Mouse (Mus musculus): ENCODE results near the gene Chrna9. TPM values are rescaled to one million over a fixed set of nuclear protein-coding genes. Genes with fewer than 3 reads are reported as not detected.

The Chrna9 gene
- not detected for total RNA-seq (2021)

DNA sequence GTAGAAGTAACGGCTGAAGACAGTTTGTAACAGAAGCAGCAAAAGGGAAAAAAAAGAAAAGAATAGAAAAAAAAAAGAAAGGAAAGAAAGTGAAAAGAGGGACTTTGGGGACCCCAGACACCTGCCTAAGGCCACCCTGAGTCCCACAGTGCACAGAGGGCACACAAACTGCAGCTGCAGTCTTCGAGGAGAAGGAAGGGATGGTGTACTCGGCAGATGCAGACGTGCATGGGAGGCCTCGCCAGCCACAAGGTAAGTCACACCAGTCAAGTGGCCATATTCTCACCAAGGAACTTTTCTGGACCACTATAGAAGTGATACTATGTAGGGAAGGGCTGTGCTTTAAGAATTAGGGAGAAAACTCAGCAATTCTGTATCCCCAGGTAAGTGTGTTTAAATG is at the start of gene Chrna9:
Gene Chrna9 (plus strand): TSS at position 139 of the 400 bp plus-strand sequence.
- DNase-seq, result no peak
- intact Hi-C loops (cut with DNase I), result loop anchor here (5.0 to 10.0 kb wide), 3 partner anchors 172 to 532 kb away; partner anchors contain the start of gene N4bp2

- no peak for DNase-seq
- intact Hi-C loops (cut with DNase I), result no loop called here
Measured at GRCm38 (mm10) chr5:65885699-65886443, 48.9 kb upstream of the Chrna9 start.

DNA sequence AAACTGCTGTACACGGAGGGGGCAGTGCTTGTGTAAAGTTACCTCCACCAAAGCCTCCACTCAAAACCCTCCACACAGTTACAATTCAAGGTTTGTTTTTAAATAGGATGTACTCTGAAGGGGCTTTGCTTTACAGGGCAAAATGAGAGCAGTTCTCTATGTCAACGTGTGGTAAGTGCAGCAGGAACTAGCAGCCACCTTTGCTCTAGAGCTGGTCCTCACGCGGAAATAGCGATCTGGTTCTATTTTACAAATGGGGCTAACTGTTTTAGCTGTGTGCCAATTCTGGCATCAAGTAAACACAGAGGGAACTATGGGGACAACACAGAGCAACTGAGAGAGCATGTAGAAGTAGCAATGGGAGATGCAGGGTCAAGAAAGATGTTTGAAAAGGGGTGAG is 46.6 kb upstream of the Chrna9 start:
- no peak for DNase-seq
- intact Hi-C loops (cut with DNase I), result no loop called here

GRCm38 (mm10) chr5:65888998-65889397 is 45.7 kb upstream of the Chrna9 start:
- intact Hi-C loops (cut with DNase I), result no loop called here
- no peak for DNase-seq

DNA sequence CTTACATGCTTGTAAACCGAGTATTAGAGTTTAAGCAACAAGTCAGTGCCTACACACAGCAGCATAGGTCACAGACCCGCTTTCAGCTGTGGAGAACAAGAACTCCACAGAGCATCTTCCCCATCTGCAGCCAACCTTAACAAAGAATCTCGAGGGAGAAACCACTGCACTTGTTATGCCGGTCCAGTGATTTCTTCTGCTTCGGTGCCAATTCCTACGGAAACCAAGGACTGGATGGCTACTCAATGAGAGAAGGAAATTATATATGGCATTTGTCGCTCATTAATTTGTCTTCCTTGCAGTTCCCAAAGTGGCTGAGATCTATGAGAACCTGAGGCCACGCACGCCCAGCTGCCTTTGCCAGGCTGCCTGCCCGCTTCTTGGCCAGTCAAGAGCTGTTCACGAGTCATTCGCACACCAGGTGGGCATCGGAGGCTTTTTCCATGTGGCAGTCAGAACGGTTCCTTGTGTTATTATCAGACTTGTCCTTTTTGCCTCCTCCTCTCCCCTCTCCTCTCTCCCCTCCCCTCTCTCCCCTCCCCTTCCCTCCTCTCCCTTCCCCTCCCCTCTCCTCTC is 43.4 kb upstream of the Chrna9 start:
- intact Hi-C loops (cut with DNase I), result no loop called here
- no peak for DNase-seq

- intact Hi-C loops (cut with DNase I), result no loop called here
- DNase-seq, result no peak
Measured at GRCm38 (mm10) chr5:65895121-65895692, 39.5 kb upstream of the Chrna9 start.

DNA sequence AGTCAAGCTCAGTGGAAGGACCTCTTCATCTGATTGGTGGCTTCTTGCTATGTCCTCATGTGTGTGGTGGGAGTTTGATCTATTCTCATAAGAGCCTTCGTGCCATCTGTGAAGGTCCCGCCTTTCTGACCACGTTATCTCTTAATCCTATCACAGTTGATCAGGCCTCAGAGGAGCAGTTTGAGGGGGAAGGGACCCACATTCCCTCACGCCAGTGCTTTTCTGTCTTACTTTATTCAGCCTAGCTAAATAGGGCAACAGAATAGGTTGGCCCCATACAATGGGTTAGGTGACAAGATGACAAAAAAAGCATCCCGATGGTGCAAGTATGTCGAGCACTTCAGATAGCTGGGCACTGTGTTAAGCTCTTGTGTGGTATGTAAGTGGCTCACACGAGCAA is 39.0 kb upstream of the Chrna9 start:
- intact Hi-C loops (cut with DNase I), result no loop called here
- DNase-seq, result no peak

GRCm38 (mm10) chr5:65897731-65898130 is 37.0 kb upstream of the Chrna9 start:
- intact Hi-C loops (cut with DNase I), result no loop called here
- no peak for DNase-seq

DNA sequence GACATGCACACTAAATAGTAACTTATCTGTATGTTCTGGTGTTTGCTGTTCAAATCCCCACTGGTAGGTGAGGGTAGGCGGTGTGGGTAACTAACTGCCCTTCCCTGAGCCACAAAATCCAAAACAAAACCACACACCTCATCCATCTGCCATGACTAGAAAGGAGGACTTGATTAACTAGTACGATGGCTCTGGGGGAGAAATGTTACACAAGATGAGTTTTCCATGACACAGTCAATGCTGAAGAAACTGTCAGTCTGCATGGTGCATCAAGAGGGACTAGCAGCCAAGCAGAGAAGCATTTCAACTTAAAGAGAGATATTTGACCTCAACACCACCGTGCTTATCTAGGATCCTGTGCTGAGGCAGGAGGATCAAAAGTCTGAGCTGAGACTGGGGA is 36.0 kb upstream of the Chrna9 start:
- intact Hi-C loops (cut with DNase I), result no loop called here
- no peak for DNase-seq

GRCm38 (mm10) chr5:65900113-65900512 is 34.6 kb upstream of the Chrna9 start:
- intact Hi-C loops (cut with DNase I), result no loop called here
- DNase-seq, result no peak

GRCm38 (mm10) chr5:65900862-65901265 is 33.9 kb upstream of the Chrna9 start:
- intact Hi-C loops (cut with DNase I), result no loop called here
- no peak for DNase-seq

- DNase-seq, result no peak
- intact Hi-C loops (cut with DNase I), result no loop called here
Measured at GRCm38 (mm10) chr5:65901868-65902418, 32.8 kb upstream of the Chrna9 start.

GRCm38 (mm10) chr5:65902811-65903210 is 31.9 kb upstream of the Chrna9 start:
- intact Hi-C loops (cut with DNase I), result no loop called here
- DNase-seq, result no peak

DNA sequence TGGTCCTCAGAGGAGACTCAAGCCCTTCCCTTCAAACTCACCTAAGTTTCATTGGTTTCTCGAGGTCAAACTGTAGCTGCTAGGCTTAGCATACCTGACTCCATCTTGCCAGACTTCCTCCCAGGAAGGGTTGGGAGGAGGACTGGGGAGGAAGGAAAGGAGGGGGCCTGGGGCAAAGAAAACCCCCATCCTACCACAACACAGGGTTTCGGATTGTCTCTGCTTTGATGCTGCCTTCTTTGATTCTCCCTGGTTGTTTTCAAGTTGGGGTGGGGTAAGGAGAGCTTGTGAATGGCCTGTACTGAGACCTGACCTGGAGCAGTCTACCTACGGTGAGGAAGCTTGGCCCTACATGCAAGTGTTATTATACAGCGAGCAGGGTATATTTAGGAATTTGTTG is 30.2 kb upstream of the Chrna9 start:
- intact Hi-C loops (cut with DNase I), result no loop called here
- no peak for DNase-seq

DNA sequence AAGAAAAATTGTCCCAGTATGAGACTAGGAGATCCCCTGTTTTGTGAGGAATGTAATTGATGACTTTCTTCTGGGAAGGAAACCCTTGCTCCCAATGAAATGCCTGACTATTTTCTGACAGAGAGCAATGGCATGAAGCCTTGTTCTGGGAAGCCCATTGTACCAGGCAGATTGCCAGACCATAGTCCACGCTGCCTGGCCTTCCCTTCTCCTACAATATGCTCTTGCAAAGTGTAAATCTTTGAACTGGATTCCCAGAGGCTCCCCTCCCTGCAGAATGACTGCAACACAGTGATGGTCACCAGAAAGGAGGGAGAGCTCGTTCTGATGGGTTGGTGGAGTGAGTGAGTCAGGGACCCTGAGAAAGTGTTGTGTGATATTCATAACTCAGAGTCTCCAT is 26.0 kb upstream of the Chrna9 start:
- no peak for DNase-seq
- intact Hi-C loops (cut with DNase I), result no loop called here

- no peak for DNase-seq
- intact Hi-C loops (cut with DNase I), result no loop called here
Measured at GRCm38 (mm10) chr5:65909321-65909720, 25.4 kb upstream of the Chrna9 start.

GRCm38 (mm10) chr5:65910398-65910797 is 24.3 kb upstream of the Chrna9 start:
- intact Hi-C loops (cut with DNase I), result no loop called here
- no peak for DNase-seq

- DNase-seq, result no peak
- intact Hi-C loops (cut with DNase I), result no loop called here
Measured at GRCm38 (mm10) chr5:65911676-65912075, 23.0 kb upstream of the Chrna9 start.

GRCm38 (mm10) chr5:65912201-65912600 is 22.5 kb upstream of the Chrna9 start:
- DNase-seq, result no peak
- intact Hi-C loops (cut with DNase I), result no loop called here

- DNase-seq, result no peak
- intact Hi-C loops (cut with DNase I), result no loop called here
Measured at GRCm38 (mm10) chr5:65913126-65913525, 21.6 kb upstream of the Chrna9 start.

DNA sequence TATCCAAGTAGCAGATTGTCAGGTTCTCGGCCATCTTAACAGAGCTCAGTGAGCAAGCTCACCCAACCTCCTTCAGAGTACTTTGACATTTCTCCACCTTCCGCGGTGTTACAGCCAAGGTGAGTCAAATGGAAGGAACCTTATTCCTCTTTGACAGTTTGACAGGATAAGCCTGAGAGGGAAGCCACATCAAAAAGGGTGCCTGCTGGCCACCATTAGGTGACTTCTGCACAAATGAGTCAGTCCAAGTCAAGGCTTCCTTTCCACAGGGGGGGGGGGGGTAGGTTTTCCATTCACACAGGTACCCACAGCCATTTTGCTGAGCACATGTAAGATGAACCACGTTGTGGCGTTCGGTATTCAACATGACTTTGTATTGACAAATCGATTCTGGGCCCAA is 20.4 kb upstream of the Chrna9 start:
- DNase-seq, result no peak
- intact Hi-C loops (cut with DNase I), result no loop called here

- no peak for DNase-seq
- intact Hi-C loops (cut with DNase I), result no loop called here
Measured at GRCm38 (mm10) chr5:65916930-65917329, 17.8 kb upstream of the Chrna9 start.

Measured in heart, postnatal 36 days (tissue).